Mouse (Mus musculus) C2C12 (cell line): ENCODE measurements around the gene Macrod1. TPM values are rescaled to one million over a fixed set of nuclear protein-coding genes. Genes with fewer than 3 reads are reported as not detected.
"Not testable (repeated sequence)": the region's sequence is repeated elsewhere in the genome, so short reads cannot be mapped to it uniquely, and the experiment has no call there.

Experiments used
- H3K27me3 ChIP-seq: one replicate; pipeline ENCODE4 v1.6.1; 2011; ENCODE audit not compliant: control insufficient read depth, insufficient read depth, insufficient read length
- H3K36me3 ChIP-seq: one replicate; pipeline ENCODE4 v1.6.1; 2011; ENCODE audit not compliant: control insufficient read depth, insufficient read depth
- H3K4me3 ChIP-seq: one replicate; pipeline ENCODE4 v1.5.1; 2011; ENCODE audit warnings: mild to moderate bottlenecking, control low read depth; ENCODE audit not compliant: poor library complexity, insufficient read depth, severe bottlenecking
- H3K79me2 ChIP-seq: one replicate; pipeline ENCODE4 v1.6.1; 2011; ENCODE audit not compliant: control insufficient read depth, insufficient read depth
- H3K79me3 ChIP-seq: one replicate; pipeline ENCODE4 v1.6.1; 2011; ENCODE audit warnings: low read depth, control low read depth
- H3ac ChIP-seq: one replicate; pipeline ENCODE3; 2011; ENCODE audit warnings: low read depth; ENCODE audit not compliant: control insufficient read depth, insufficient read length
- CEBPB ChIP-seq: IDR thresholded peaks from one replicate; pipeline ENCODE4 v1.6.1; 2011; ENCODE audit warnings: low read depth, mild to moderate bottlenecking, control low read depth, moderate library complexity
- CTCF ChIP-seq: IDR thresholded peaks from one replicate; pipeline ENCODE4 v1.5.1; 2011; ENCODE audit not compliant: control insufficient read depth, insufficient read depth, insufficient read length
- FOSL1 ChIP-seq: IDR thresholded peaks from one replicate; pipeline ENCODE4 v1.8.0; 2011; ENCODE audit warnings: mild to moderate bottlenecking, low read length; ENCODE audit not compliant: poor library complexity, insufficient read depth, severe bottlenecking
- MAX ChIP-seq: IDR thresholded peaks from one replicate; pipeline ENCODE4 v1.6.1; 2011; ENCODE audit warnings: mild to moderate bottlenecking, control low read depth
- MYOD1 ChIP-seq: IDR thresholded peaks from one replicate; pipeline ENCODE4 v1.6.1; 2011; ENCODE audit warnings: low read depth; ENCODE audit not compliant: control insufficient read depth, insufficient read length
- MYOG ChIP-seq: IDR thresholded peaks from one replicate; pipeline ENCODE4 v1.6.1; 2011; ENCODE audit not compliant: control insufficient read depth, insufficient read length; ENCODE audit errors: extremely low read depth
- USF1 ChIP-seq: IDR thresholded peaks from one replicate; pipeline ENCODE4 v1.6.1; 2011; ENCODE audit warnings: low read depth, mild to moderate bottlenecking, control low read depth, moderate library complexity
- polyA plus RNA-seq: library from polyadenylated mRNA; unstranded; fragments of >200 nt; fragmentation: generic; extraction: Trizol; gene quantifications from one replicate; pipeline ENCODE4 v1.2.1, GENCODE M21; 2012; ENCODE audit warnings: missing spikeins

Macrod1 gene
- polyA plus RNA-seq, 1 experiment: 8.3 TPM

DNA sequence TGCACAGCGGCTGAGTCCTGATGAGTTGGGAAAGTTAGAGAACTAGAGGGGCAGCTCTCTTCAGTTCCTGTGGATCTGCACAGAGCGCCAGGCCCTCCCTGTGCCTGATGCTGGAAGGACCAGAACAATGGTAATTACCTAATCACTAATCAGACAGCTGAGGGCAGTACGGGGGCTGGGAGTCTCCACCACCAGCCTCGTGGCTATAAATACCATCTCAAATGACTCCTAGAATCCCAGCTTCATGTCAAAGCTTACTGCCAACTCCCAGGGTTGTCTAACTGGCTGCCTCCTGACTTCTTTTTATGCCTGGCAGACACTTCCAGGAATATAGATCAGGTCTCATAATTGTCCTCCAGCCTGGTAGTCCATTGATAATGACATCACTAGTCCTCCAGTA, 11.9 kb upstream of the Macrod1 start:
- Histone ChIP-seq H3K36me3 (no peaks in the 10 kb centered on the region), H3K4me3 (no peak overlapping the region), H3K79me3 (no peaks in the 10 kb centered on the region), H3ac (no peak overlapping the region), H3K79me2 (peaks cover under 1% of the 10 kb centered on the region), H3K27me3 (no peaks in the 10 kb centered on the region)
- TF ChIP-seq MAX: no peak
- TF ChIP-seq USF1: no peak
- TF ChIP-seq CTCF: no peak
- TF ChIP-seq MYOG: no peak
- TF ChIP-seq MYOD1: no peak
- TF ChIP-seq FOSL1: no peak
- TF ChIP-seq CEBPB: no peak

DNA sequence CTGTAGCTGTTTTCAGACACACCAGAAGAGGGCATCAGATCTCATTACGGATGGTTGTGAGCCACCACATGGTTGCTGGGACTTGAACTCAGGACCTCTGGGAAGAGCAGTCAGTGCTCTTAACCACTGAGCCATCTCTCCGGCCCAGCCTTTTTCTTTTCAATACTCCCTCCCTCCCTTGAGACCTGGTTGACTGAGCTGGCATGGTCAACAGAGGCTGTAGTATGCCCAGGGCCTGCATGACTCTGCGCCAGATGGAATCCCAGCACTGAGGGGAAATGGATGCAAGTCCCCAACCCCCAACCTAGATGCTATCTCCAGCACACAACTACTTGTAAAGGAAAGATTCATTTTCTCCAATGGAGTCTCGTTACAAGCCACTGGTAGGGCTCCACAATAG, 3.2 kb upstream of the Macrod1 start:
- H3K4me3 ChIP-seq, H3K36me3 ChIP-seq, H3ac ChIP-seq, H3K79me3 ChIP-seq, H3K27me3 ChIP-seq, H3K79me2 ChIP-seq: not testable (repeated sequence)

GRCm38 (mm10) chr19:7054772-7055171, 1.8 kb upstream of the Macrod1 start:
- TF ChIP-seq MYOD1 (no peak), FOSL1 (no peak), MYOG (no peak), CTCF (no peak), CEBPB (no peak), USF1 (peak; percentile 71), MAX (peak; percentile 90)

GRCm38 (mm10) chr19:7055173-7055572, 1.4 kb upstream of the Macrod1 start:
- Histone ChIP-seq H3ac (no peak overlapping the region), H3K27me3 (no peaks in the 10 kb centered on the region), H3K36me3 (no peaks in the 10 kb centered on the region), H3K4me3 (no peak overlapping the region), H3K79me2 (no peaks in the 10 kb centered on the region), H3K79me3 (no peaks in the 10 kb centered on the region)
- TF ChIP-seq USF1 (no peak), MYOG (no peak), CTCF (no peak), FOSL1 (no peak), MAX (no peak), MYOD1 (no peak), CEBPB (no peak)

More at GRCm38 (mm10) chr19:7054772-7055171, 1.8 kb upstream of the Macrod1 start:
- Histone ChIP-seq H3K27me3 (no peaks in the 10 kb centered on the region), H3K79me2 (no peaks in the 10 kb centered on the region), H3ac (no peak overlapping the region), H3K4me3 (no peak overlapping the region), H3K79me3 (no peaks in the 10 kb centered on the region), H3K36me3 (no peaks in the 10 kb centered on the region)

DNA sequence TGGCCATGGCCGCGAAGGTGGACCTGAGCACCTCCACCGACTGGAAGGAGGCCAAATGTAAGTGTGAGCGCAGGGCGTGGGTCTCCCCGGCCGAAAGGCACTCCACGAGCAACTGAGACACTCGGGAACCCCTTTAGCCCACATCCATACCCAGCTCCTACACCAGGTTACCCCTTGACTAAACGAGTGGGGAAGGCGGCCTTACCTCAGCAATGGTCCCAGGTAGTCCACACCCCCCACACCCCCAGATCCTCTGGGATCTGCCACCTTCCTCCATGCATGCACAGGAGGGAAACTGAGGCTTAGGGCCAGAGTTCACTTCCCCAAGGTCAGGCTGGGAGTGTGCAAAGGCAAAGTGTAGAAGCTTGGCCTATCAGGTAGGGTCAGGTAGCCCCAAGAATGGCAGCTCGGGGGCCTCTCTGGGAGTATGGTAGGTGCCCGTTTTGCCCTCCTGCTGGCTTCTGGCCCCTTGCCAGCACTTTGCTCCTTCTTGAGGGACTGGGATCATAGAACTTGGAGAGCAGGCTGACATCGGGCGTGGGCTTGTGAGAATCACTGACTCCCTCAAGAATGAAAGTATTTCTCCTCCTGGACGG, 614 bp downstream of the Macrod1 start:
- no peaks in the 10 kb centered on the region for H3K79me3 ChIP-seq
- H3K4me3 ChIP-seq: peak overlapping the region; percentile 22
- H3K27me3 ChIP-seq: no peaks in the 10 kb centered on the region
- TF ChIP-seq CEBPB (no peak), USF1 (no peak), MYOD1 (no peak), FOSL1 (no peak)
- no peaks in the 10 kb centered on the region for H3K36me3 ChIP-seq
- H3ac ChIP-seq: peak overlapping the region; percentile 75
- H3K79me2 ChIP-seq: no peaks in the 10 kb centered on the region

- TF ChIP-seq CTCF: peak; percentile 34
- no peak for TF ChIP-seq MAX
- TF ChIP-seq USF1: no peak
- TF ChIP-seq MYOD1: peak; percentile 98
- no peak for TF ChIP-seq CEBPB
- Histone ChIP-seq H3ac (peak overlapping the region; percentile 2), H3K79me3 (no peaks in the 10 kb centered on the region), H3K4me3 (peak overlapping the region; percentile 22), H3K27me3 (no peaks in the 10 kb centered on the region), H3K36me3 (no peaks in the 10 kb centered on the region), H3K79me2 (no peaks in the 10 kb centered on the region)
Observed at GRCm38 (mm10) chr19:7057722-7058207, 1.2 kb downstream of the Macrod1 start.
